Comparison of ENCODE assay signal across 7 mouse cellular contexts in the genomic region with DNA sequence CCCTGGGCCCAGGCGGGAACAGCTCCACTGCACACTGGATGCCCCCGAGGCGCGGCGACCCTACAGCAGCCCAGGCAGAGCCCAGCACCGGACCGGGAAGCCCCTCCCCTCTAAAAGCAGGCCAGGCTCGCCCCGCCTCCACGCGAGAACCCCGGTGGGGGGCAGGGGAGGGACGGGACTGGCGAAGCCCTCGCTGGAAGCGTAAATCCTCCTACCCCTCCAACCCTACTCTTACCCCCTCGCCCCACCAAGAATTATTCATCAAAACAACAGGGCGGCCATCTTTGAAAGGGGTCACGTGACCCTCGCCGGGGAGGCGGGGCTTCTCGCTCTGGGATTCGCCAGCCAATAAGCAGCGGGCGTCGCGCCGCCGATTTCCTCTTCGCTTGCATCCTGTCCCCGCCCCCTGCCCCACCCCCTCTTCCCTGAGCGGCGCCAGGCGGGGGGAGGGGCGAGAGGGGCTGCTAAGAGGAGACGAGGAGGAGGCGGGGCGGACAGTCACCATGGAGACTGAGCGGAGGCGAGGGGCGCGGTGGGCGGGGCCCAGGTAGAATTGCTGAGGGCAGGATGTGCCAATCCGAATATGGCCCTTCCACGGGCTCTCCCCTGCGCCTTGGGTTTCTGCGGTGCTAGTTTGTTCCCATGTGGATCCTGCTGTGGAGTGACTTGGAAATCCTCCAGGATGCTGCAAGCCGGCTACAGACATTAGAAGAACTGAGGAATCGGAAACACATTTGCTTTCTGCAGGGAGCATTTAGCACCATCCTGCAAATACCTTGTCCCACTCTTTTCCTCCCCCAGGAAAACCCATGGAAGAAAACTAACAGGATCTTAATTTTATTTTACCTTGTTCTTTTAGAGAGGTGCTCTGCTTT. TPM values are rescaled to one million over a fixed set of nuclear protein-coding genes. Genes with fewer than 3 reads are reported as not detected.
DNase-seq lines count a peak whose midpoint lies in the region; ATAC-seq and TF ChIP-seq lines count a peak whose summit lies in the region.

Gene Ube4b, minus strand, starts transcription at position 425 of the 875 bp plus-strand sequence.

- peak within 1 kb of the TSS; percentile 98 for H3K9ac ChIP-seq in intestine, postnatal 0 days (ENCODE audit: low read depth, low read length)
- peak within 1 kb of the TSS; percentile 85 for H3K9ac ChIP-seq in midbrain, embryonic 12.5 days (replicated peaks)

- no peaks in the 10 kb centered on the region for H3K4me1 ChIP-seq in intestine, postnatal 0 days (replicated peaks; ENCODE audit: control insufficient read depth, insufficient read depth, low read length)
- peaks cover 20% of the 10 kb centered on the region for H3K4me1 ChIP-seq in midbrain, embryonic 12.5 days
- peaks cover 2% of the 10 kb centered on the region; the same call in 1 of the 2 replicates for H3K4me1 ChIP-seq in small intestine, adult 2 months (ENCODE audit: control insufficient read depth, insufficient read depth, insufficient read length, low read length)

- peak; percentile 62; the same call in 1 of the 2 replicates for TF ChIP-seq POLR2A in small intestine, adult 2 months (IDR thresholded peaks at IDR 0.05; ENCODE audit: low read depth, low read length)

- peak within 1 kb of the TSS; percentile 99 for H3K4me3 ChIP-seq in intestine, postnatal 0 days (ENCODE audit: low read depth, low read length)
- H3K4me3 ChIP-seq in midbrain, embryonic 12.5 days: peak within 1 kb of the TSS; percentile 84
- H3K4me3 ChIP-seq in small intestine, adult 2 months (ENCODE audit: low read depth, low read length): peak within 1 kb of the TSS; percentile 77

- H3K9me3 ChIP-seq in intestine, postnatal 0 days (ENCODE audit: control insufficient read depth): no peaks in the 10 kb centered on the region
- H3K9me3 ChIP-seq in midbrain, embryonic 12.5 days: no peaks in the 10 kb centered on the region

- H3K4me2 ChIP-seq in intestine, postnatal 0 days (replicated peaks; ENCODE audit: low read depth): peak within 1 kb of the TSS; percentile 84
- H3K4me2 ChIP-seq in midbrain, embryonic 12.5 days (replicated peaks): peak within 1 kb of the TSS; percentile 76

- H3K27me3 ChIP-seq in intestine, postnatal 0 days (replicated peaks; ENCODE audit: control insufficient read depth, insufficient read depth, low read length): no peaks in the 10 kb centered on the region
- no peaks in the 10 kb centered on the region for H3K27me3 ChIP-seq in midbrain, embryonic 12.5 days
- no peaks in the 10 kb centered on the region for H3K27me3 ChIP-seq in small intestine, adult 2 months (ENCODE audit: control insufficient read depth, insufficient read depth, low read length)

- WGBS in intestine, postnatal 0 days: 1% methylated on average over 45 of the region's 50 CpGs
- WGBS in midbrain, embryonic 12.5 days: under 1% methylated on average over 36 of the region's 50 CpGs
- WGBS in small intestine, adult 2 months: under 1% methylated on average over 45 of the region's 50 CpGs

- intact Hi-C loops in left cerebral cortex, postnatal 4 days (cut with DNase I): no loop called here

- no peak for TF ChIP-seq CTCF in intestine, postnatal 0 days (IDR thresholded peaks at IDR 0.05; ENCODE audit: low read depth)
- no peak for TF ChIP-seq CTCF in small intestine, adult 2 months (IDR thresholded peaks at IDR 0.05; ENCODE audit: extremely low read depth, insufficient read length, insufficient replicate concordance, low read depth, low read length)

- peak; percentile 86 for ATAC-seq in intestine, postnatal 0 days
- peak; percentile 95 for ATAC-seq in midbrain, embryonic 12.5 days (ENCODE audit: low FRiP score, low read depth)

- no peaks in the 10 kb centered on the region for H3K36me3 ChIP-seq in intestine, postnatal 0 days (ENCODE audit: control insufficient read depth, insufficient read depth)
- H3K36me3 ChIP-seq in midbrain, embryonic 12.5 days: no peaks in the 10 kb centered on the region
- no peaks in the 10 kb centered on the region for H3K36me3 ChIP-seq in small intestine, adult 2 months (ENCODE audit: control insufficient read depth, insufficient read depth, low read length)

- peak within 1 kb of the TSS; percentile 97 for H3K27ac ChIP-seq in intestine, postnatal 0 days (ENCODE audit: low read depth, low read length)
- H3K27ac ChIP-seq in midbrain, embryonic 12.5 days (replicated peaks): peak within 1 kb of the TSS; percentile 99
- H3K27ac ChIP-seq in small intestine, adult 2 months (ENCODE audit: insufficient read depth, low read depth, low read length): peak within 1 kb of the TSS; percentile 80

- peak; percentile 93 for DNase-seq in adrenal gland, adult 8-10 months
- peak; percentile 100 for DNase-seq in embryo, embryonic 9.5 days (ENCODE audit: extremely low spot score)
- DNase-seq in gonadal fat pad, adult 2 months (ENCODE audit: low read depth): no peak
- peak; percentile 100 for DNase-seq in left cerebral cortex, postnatal 4 days

RNA-seq across cellular contexts. Expression of gene Ube4b, which starts in this region (rescaled TPM):
- total RNA-seq in adrenal gland, adult 8-10 months (2022): 100 to 1,000 TPM in 1 of 4 experiments, 10 to 100 TPM in 3; 77.8 to 102 (median 91.0) TPM
- polyA plus RNA-seq in gonadal fat pad, adult 2 months (2012; rRNA removed): 46.6 and 56.8 TPM in 2 replicates
- polyA plus RNA-seq in intestine, postnatal 0 days (2015; fragmentation: Nextera tagmentation; extraction: Ambion mirVana): 47.2 and 47.6 TPM in 2 replicates
- 100 to 1,000 TPM; 122 to 134 TPM for total RNA-seq in left cerebral cortex, postnatal 4 days (2021)
- 78.2 and 81.7 TPM in 2 replicates for polyA plus RNA-seq in midbrain, embryonic 12.5 days (2016; fragmentation: Nextera tagmentation; extraction: Ambion mirVana)
- polyA plus RNA-seq in small intestine, adult 2 months (2012; rRNA removed): 51.0 and 115 TPM in 2 replicates
